Mouse (Mus musculus) thymus, postnatal 36 days (tissue): Measurements from ENCODE around the gene Wfdc11.
"Not testable (repeated sequence)": the region's sequence is repeated elsewhere in the genome, so short reads cannot be mapped to it uniquely, and the experiment has no call there.

Source experiments
- DNase-seq, 2 experiments: peaks; one replicate each; pipeline ENCODE4 v3.0.0; 2022; ENCODE audit warnings: mixed read lengths in 2 of 2

The Wfdc11 gene

DNA sequence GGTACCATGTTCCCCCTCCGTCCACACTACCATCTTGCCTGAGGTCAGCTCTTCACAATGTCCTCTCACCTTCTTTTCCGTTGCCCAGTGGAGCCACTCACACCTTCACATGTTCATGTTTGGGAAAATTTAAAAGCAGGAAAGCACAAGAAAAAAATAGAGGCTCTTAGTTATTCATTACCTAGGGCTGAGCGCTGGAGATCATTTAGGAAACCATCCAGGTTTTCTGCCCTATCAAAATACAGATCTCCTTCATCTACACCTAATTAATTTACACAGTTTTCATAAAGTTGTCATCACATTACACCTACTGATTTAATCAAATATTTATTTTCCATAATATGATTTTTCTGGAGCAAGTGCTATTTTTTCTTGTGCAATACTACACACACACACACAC, 35.2 kb downstream of the Wfdc11 start, which contains the start of gene Wfdc16:
Wfdc16 (minus strand) TSS at position 101 of the 400 bp plus-strand sequence.
- no peak for DNase-seq

DNA sequence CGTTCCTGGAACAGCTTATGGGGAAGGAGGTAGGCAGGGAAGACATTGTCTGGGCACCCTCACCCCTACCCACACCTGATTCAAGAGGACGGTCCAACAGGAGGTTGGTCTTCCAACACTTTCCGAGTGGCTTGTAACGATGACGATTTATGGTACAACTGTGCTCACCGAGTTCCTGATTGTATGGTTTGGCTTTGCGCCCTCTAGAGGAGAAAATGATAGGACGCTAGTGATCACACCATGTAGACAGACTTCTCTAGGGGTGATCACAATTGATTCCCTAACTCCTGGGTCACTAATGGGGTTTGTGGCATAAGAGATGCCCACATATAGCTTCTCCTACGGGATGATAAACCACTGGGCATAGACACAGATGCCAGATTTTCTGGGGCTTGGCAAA, 38.6 kb downstream of the Wfdc11 start:
- no peak for DNase-seq

DNA sequence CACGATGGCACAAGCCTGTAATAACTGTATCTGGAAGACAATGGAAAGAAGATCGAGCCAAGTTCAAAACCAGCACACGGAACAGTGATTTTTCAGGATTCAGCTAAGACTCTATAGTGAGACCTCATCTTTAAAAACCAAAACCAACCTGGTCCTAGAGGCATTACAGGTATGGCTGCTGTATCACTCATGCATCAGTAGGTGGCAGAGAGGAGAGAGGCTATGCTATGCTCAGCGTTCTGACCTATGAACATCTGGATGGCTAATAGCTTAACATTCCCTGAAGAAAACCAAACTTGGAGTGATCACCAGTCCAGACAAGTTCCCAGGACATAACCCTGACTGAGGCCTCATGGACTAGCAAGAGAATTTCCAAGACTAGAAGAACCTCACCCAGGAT, 52.1 kb downstream of the Wfdc11 start:
- DNase-seq = no peak

DNA sequence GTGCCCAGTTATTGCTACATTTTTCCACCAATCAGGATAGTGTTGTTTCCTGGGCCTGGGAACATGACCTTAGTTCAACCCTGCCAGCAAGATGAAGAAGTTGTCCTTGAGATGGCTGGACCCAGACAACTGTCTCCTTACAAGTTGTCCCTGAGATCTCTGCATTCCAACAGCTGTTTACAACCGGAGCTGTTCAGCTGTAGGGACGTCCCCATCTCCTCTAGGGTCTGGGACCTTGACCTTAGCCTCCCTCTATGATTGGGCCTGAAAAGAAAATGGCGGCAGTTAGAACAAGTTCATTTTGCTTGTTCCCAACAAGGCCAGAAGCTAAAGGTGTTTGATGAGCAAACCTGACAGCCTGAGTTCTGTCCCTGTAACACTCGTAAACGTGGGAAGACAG, 54.8 kb downstream of the Wfdc11 start:
- DNase-seq = no peak

DNA sequence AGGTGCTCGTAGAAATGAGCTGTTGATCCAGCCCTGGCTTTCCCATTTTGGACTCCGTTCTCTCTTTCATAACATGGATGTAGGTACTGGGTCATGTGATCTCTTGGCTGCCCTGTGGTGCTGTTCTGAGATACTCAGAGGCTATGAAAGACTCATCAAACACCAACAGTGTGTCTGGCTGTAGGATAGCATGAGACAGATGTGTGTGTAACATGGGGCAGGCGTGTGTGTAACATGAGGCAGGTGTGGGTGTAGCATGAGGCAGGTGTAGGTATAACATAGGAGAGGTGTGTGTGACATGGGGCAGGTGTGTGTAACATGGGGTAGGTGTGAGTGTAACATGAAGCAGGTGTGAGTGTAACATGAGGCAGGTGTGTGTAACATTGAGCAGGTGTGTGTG, 58.5 kb downstream of the Wfdc11 start:
- DNase-seq = no peak

DNA sequence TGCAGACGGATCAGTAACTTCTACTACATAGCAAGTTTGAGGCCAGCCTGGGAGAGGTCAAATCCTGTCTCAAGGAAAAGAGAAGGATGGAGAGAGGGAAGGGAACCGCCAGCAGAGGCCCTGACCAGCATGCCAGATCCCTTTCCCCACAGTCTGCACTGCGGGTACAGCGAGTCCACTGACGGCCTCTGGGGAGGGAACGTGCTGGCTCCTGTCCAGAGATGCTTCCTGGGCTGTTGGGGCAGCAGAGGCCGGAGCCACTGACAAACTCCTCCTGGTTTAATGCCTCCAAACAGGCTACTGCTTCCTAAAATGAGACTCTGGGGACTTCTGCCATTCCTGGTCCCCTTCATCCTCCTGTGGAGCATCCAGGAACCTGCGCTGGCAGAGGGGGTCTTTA, 60.4 kb downstream of the Wfdc11 start, which contains the start of the genes Wfdc6b and Wfdc8:
Wfdc6b (plus strand) TSS at position 52 of the 400 bp plus-strand sequence.
Wfdc8 (minus strand) TSS at position 156 of the 400 bp plus-strand sequence.
- DNase-seq = not testable (repeated sequence)
